Mouse (Mus musculus) ES-Bruce4 (cell line): ENCODE measurements at regions not wholly inside any gene's neighbourhood (a gene's known extent, or its start where the extent isn't known, plus 50 kb on each side); places are given as distances from the start of the nearest gene placed in this dataset.

Experiments
- CTCF ChIP-seq: IDR thresholded peaks from one replicate; pipeline ENCODE4 v1.8.1; 2011; ENCODE audit warnings: low read depth, low read length
- POLR2A ChIP-seq: IDR thresholded peaks from one replicate; pipeline ENCODE4 v1.8.1; 2011; ENCODE audit warnings: low read length; ENCODE audit not compliant: insufficient read depth

DNA sequence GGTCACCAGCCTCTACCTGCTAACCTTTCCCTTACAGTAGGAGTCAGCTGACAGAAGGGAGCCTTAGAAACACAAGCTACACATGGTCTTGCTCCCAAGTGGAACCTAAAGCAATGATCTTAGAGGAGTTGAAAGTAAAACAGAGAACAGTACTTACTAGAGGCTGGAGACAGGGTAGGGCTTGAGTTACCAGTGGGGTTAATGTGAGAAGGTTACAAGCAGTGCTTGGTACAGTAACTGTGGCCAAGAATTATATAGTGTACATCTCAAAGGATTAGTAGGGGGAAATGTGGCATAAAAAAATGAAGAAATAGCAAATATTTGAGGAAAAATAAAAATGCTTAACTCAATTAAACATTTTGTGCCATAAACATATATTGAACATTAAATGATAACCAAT, 153.5 kb downstream of the Galc start:
- TF ChIP-seq POLR2A (no peak), CTCF (no peak)
